Mouse (Mus musculus) intestine, embryonic 15.5 days (tissue): ENCODE results near the gene Tfpi. TPM values are rescaled to one million over a fixed set of nuclear protein-coding genes. Genes with fewer than 3 reads are reported as not detected.
A peak's percentile ranks its signal among the peaks of the same experiment; 100 is the strongest.

Source experiments
- ATAC-seq: fragments of 200-750 bp; cut with Nextera tagmentation; 2 replicates; pipeline ENCODE4 v1.8.0; 2017; ENCODE audit warnings: moderate TSS enrichment, moderate library complexity
- H3K27ac ChIP-seq: fragments of 300-500 bp; sonication (generic); 2 replicates; pipeline ENCODE4 v1.5.1; 2015; ENCODE audit warnings: mild to moderate bottlenecking, inconsistent platforms
- H3K27me3 ChIP-seq: fragments of 300-500 bp; sonication (generic); replicated peaks from 2 replicates; pipeline ENCODE4 v1.6.1; 2015; ENCODE audit warnings: inconsistent platforms
- H3K36me3 ChIP-seq: fragments of 300-500 bp; sonication (generic); 2 replicates; pipeline ENCODE4 v1.6.1; 2015; ENCODE audit warnings: inconsistent platforms
- H3K4me1 ChIP-seq: fragments of 300-500 bp; sonication (generic); replicated peaks from 2 replicates; pipeline ENCODE4 v1.6.1; 2015; ENCODE audit warnings: inconsistent platforms
- H3K4me2 ChIP-seq: fragments of 300-500 bp; sonication (generic); replicated peaks from 2 replicates; pipeline ENCODE4 v1.6.1; 2015; ENCODE audit warnings: mild to moderate bottlenecking, inconsistent platforms
- H3K4me3 ChIP-seq: fragments of 300-500 bp; sonication (generic); replicated peaks from 2 replicates; pipeline ENCODE4 v1.5.1; 2015; ENCODE audit warnings: inconsistent platforms
- H3K9ac ChIP-seq: fragments of 300-500 bp; sonication (generic); 2 replicates; pipeline ENCODE4 v1.6.1; 2015; ENCODE audit warnings: inconsistent platforms
- H3K9me3 ChIP-seq: fragments of 300-500 bp; sonication (generic); 2 replicates; pipeline ENCODE4 v1.6.1; 2016; ENCODE audit warnings: inconsistent platforms
- whole genome bisulfite sequencing: fragments of 180-500 bp; shearing (Covaris S2); methylation state at CpG from one replicate; pipeline ENCODE4 v1.1.7; 2015; 5-methylcytosine and 5-hydroxymethylcytosine counted together
- polyA plus RNA-seq: library from polyadenylated mRNA; unstranded; fragments of >200 nt; fragmentation: Nextera tagmentation; extraction: Ambion mirVana; gene quantifications from 2 replicates; pipeline ENCODE4 v1.2.1, GENCODE M21; 2015

Tfpi gene
- polyA plus RNA-seq, 1 experiment from 2014 or later, result 46.9 TPM

DNA sequence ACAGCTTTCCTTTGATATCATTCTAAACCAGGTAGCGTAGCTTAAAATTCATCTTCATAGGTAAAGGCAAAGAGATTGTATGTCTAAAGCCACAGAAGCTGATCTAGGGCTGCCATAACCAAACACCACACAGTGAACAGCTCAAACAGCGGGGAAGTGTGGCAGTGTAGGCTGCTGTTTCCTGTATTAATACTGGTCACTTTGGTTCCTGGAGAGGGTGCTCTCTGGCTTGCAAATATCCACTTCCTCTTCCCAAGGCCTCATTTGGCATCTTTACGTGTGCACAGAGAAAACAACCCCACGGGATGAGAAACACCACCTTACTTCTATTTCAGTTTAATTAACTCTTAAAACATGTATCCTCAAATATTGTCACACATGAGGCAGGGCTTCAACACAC is 9.2 kb downstream of the Tfpi start:
- H3K4me1 ChIP-seq, result no peaks in the 10 kb centered on the region
- ATAC-seq, result no peak
- no peaks in the 10 kb centered on the region for H3K36me3 ChIP-seq
- H3K9ac ChIP-seq, result no peak overlapping the region
- no peaks in the 10 kb centered on the region for H3K9me3 ChIP-seq
- no peaks in the 10 kb centered on the region for H3K27me3 ChIP-seq
- no peak overlapping the region for H3K27ac ChIP-seq
- no peak overlapping the region for H3K4me3 ChIP-seq
- 78% methylated on average over 4 of the region's 4 CpGs for WGBS
- H3K4me2 ChIP-seq, result no peak overlapping the region

DNA sequence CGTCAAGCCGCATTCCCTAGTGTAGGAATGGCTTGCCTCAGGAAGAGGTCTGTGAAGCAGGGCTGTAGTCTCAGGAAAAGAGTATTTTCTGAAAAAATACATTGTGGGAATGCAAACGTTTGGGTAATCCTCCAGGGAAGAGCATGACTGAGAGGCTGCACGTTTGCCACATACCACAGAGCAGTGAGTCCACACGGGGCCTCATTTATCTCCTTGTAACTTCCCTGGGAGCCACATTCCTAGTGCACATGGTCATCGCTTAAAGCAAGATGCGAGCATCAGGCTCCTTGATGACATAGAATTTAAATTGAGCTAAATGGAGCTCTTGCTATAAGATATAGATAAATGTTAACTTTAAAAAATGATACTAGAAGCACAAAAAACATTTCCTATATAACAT is 11.6 kb downstream of the Tfpi start:
- H3K9me3 ChIP-seq, result no peaks in the 10 kb centered on the region
- H3K9ac ChIP-seq, result no peak overlapping the region
- no peak overlapping the region for H3K27ac ChIP-seq
- peak; percentile 28; the same call in 1 of the 2 replicates for ATAC-seq
- WGBS, result 24% methylated on average over 7 of the region's 7 CpGs
- H3K4me1 ChIP-seq, result no peaks in the 10 kb centered on the region
- H3K4me3 ChIP-seq, result no peak overlapping the region
- H3K27me3 ChIP-seq, result no peaks in the 10 kb centered on the region
- no peak overlapping the region for H3K4me2 ChIP-seq
- H3K36me3 ChIP-seq, result no peaks in the 10 kb centered on the region

- Histone ChIP-seq H3K4me2 (no peak overlapping the region), H3K9ac (no peak overlapping the region), H3K4me1 (no peaks in the 10 kb centered on the region), H3K4me3 (no peak overlapping the region), H3K27ac (no peak overlapping the region), H3K27me3 (no peaks in the 10 kb centered on the region), H3K36me3 (no peaks in the 10 kb centered on the region), H3K9me3 (no peaks in the 10 kb centered on the region)
- WGBS, result 76% methylated on average over 3 of the region's 3 CpGs
- no peak for ATAC-seq
Measured at GRCm38 (mm10) chr2:84462411-84462810, 14.2 kb downstream of the Tfpi start.

GRCm38 (mm10) chr2:84459651-84460177 is 16.9 kb downstream of the Tfpi start:
- no peak for ATAC-seq
- 62% methylated on average over 11 of the region's 11 CpGs for WGBS
- H3K36me3 ChIP-seq, result no peaks in the 10 kb centered on the region
- H3K27me3 ChIP-seq, result no peaks in the 10 kb centered on the region
- H3K27ac ChIP-seq, result no peak overlapping the region
- no peaks in the 10 kb centered on the region for H3K9me3 ChIP-seq
- no peak overlapping the region for H3K4me3 ChIP-seq
- no peak overlapping the region for H3K4me2 ChIP-seq
- no peak overlapping the region for H3K9ac ChIP-seq
- H3K4me1 ChIP-seq, result no peaks in the 10 kb centered on the region

- WGBS, result 64% methylated on average over 6 of the region's 6 CpGs
- Histone ChIP-seq H3K27ac (no peak overlapping the region), H3K36me3 (no peaks in the 10 kb centered on the region), H3K27me3 (no peaks in the 10 kb centered on the region), H3K4me2 (no peak overlapping the region), H3K4me3 (no peak overlapping the region), H3K9me3 (no peaks in the 10 kb centered on the region), H3K4me1 (no peaks in the 10 kb centered on the region), H3K9ac (no peak overlapping the region)
- ATAC-seq, result no peak
Measured at GRCm38 (mm10) chr2:84457221-84457620, 19.4 kb downstream of the Tfpi start.

DNA sequence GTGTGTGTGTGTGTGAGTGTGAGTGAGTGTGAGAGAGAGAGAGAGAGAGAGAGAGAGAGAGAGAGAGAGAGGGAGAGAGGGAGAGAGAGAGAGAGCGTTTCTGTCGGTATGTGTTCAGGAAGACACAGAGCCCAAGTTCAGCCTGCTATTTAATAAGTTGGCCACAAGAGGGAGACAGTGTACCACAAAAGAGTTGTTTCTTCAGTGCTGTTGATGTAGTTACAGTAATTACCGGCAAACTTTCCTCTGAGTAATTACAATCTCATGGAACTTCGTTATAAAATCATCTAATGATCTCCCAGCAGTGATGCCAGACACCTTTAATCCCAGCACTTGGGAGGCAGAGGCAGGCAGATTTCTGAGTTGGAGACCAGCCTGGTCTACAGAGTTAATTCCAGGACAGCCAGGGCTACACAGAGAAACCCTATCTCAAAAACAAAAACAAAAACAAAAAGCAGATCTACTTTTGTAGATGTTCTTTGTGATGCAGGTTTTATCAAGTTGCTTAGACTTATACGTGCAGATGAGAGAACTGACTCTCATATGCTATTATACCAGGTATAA is 21.3 kb downstream of the Tfpi start:
- Histone ChIP-seq H3K9ac (no peak overlapping the region), H3K27ac (no peak overlapping the region), H3K9me3 (no peaks in the 10 kb centered on the region), H3K27me3 (no peaks in the 10 kb centered on the region), H3K4me2 (no peak overlapping the region), H3K4me3 (no peak overlapping the region), H3K4me1 (no peaks in the 10 kb centered on the region), H3K36me3 (no peaks in the 10 kb centered on the region)
- ATAC-seq, result peak; percentile 83
- WGBS, result 6% methylated on average over 5 of the region's 5 CpGs

GRCm38 (mm10) chr2:84454551-84455235 is 21.9 kb downstream of the Tfpi start:
- Histone ChIP-seq H3K9me3 (no peaks in the 10 kb centered on the region), H3K27ac (no peak overlapping the region), H3K4me3 (no peak overlapping the region), H3K4me1 (no peaks in the 10 kb centered on the region), H3K27me3 (no peaks in the 10 kb centered on the region), H3K9ac (no peak overlapping the region), H3K36me3 (no peaks in the 10 kb centered on the region), H3K4me2 (no peak overlapping the region)
- ATAC-seq, result peak; percentile 54; the same call in 1 of the 2 replicates
- WGBS, result 62% methylated on average over 10 of the region's 10 CpGs

DNA sequence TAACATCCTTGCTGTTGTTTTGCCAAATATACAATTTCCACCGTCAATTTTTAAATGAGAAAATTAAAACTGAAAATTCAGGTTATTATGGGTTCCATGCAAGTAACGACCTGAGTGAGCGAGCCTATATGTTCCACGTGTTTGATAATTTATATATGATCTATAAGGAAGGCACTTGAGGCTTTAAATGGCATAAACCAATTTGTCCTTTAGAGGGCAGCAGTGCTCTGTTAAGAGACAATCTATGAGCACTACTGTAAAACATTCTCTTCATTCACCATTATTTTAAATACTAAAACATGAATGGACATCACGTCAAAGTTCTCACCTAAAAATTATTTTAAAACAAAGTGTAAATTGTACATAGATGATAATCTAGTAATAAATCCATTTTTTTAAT is 22.5 kb downstream of the Tfpi start:
- H3K27me3 ChIP-seq, result no peaks in the 10 kb centered on the region
- ATAC-seq, result 0 out of 2 replicates have a peak, but pooled peaks have one; percentile 41
- no peak overlapping the region for H3K4me3 ChIP-seq
- no peaks in the 10 kb centered on the region for H3K36me3 ChIP-seq
- 15% methylated on average over 5 of the region's 5 CpGs for WGBS
- H3K9ac ChIP-seq, result no peak overlapping the region
- no peak overlapping the region for H3K4me2 ChIP-seq
- H3K4me1 ChIP-seq, result no peaks in the 10 kb centered on the region
- H3K9me3 ChIP-seq, result no peaks in the 10 kb centered on the region
- H3K27ac ChIP-seq, result no peak overlapping the region

DNA sequence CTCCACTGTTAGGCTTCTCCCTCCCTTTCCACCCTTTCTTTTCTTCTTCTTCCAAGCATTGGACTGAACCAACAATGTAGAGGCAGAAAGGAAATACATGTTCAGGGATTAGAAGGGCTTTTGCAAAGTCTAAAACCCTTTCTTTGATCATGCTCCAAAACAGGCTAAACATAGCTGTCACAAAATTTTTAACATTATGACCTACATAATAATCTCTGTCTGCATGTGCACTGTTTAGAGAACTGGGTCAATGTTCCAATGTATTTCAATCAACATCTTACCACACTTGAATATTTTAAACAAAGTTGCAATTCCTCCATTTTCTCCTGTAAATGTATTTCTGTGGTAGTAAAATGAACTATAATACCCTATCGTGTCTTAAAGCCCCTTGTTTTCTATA is 31.1 kb downstream of the Tfpi start:
- Histone ChIP-seq H3K9ac (no peak overlapping the region), H3K9me3 (no peaks in the 10 kb centered on the region), H3K4me2 (no peak overlapping the region), H3K27me3 (no peaks in the 10 kb centered on the region), H3K27ac (no peak overlapping the region), H3K4me1 (no peaks in the 10 kb centered on the region), H3K36me3 (no peaks in the 10 kb centered on the region), H3K4me3 (no peak overlapping the region)
- 89% methylated on average over 1 of the region's 1 CpGs for WGBS
- ATAC-seq, result no peak

DNA sequence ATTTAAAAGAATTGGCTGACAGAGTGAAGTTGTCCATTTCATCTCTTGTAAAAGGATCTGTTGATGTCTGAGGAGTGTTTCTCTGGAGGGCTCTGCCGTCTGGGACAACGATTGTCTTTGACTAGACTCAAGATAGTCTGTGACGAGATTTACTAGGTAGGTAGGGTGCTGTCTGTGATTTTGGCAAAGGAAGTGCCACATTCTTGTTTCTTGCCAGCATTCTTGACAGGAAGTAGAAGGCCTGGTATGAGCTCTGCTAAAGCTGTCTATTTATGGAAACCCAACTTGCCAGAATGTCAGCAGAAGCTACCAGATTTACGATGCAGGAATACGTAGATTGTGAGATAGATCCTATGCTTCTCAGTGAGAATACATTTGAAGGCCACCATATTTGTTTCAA is 34.6 kb downstream of the Tfpi start:
- 75% methylated on average over 5 of the region's 5 CpGs for WGBS
- no peak overlapping the region for H3K4me2 ChIP-seq
- H3K27me3 ChIP-seq, result no peaks in the 10 kb centered on the region
- no peak overlapping the region for H3K4me3 ChIP-seq
- H3K4me1 ChIP-seq, result no peaks in the 10 kb centered on the region
- H3K9ac ChIP-seq, result no peak overlapping the region
- H3K36me3 ChIP-seq, result no peaks in the 10 kb centered on the region
- H3K9me3 ChIP-seq, result no peaks in the 10 kb centered on the region
- no peak for ATAC-seq
- no peak overlapping the region for H3K27ac ChIP-seq

- H3K4me3 ChIP-seq, result no peak overlapping the region
- H3K27me3 ChIP-seq, result no peaks in the 10 kb centered on the region
- 42% methylated on average over 11 of the region's 11 CpGs for WGBS
- H3K9ac ChIP-seq, result no peak overlapping the region
- H3K4me1 ChIP-seq, result no peaks in the 10 kb centered on the region
- H3K27ac ChIP-seq, result no peak overlapping the region
- ATAC-seq, result peak; percentile 50
- H3K36me3 ChIP-seq, result no peaks in the 10 kb centered on the region
- no peak overlapping the region for H3K4me2 ChIP-seq
- no peaks in the 10 kb centered on the region for H3K9me3 ChIP-seq
Measured at GRCm38 (mm10) chr2:84429724-84430123, 46.9 kb downstream of the Tfpi start.

DNA sequence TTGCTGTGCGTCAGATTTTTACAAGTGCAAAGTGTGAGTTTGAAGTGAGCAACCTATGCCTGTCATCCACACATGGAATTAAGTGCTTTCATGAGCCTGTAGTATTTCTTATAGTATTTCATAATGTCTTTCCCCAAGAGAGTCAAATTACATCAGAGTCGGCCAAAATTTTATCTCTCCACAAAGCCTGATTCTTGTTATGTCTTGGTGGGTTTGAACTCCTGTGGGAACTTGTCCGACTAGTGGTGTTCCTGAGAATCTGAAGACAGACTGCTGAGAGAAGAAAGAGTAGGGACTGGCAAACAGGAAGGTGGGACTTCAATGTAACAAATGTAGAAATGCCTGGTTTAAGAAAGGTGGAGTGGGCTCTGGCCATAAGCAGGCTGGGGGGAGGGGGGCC is 47.7 kb downstream of the Tfpi start:
- Histone ChIP-seq H3K36me3 (no peaks in the 10 kb centered on the region), H3K27ac (no peak overlapping the region), H3K9ac (no peak overlapping the region), H3K4me2 (no peak overlapping the region), H3K9me3 (no peaks in the 10 kb centered on the region), H3K4me3 (no peak overlapping the region), H3K4me1 (no peaks in the 10 kb centered on the region), H3K27me3 (no peaks in the 10 kb centered on the region)
- ATAC-seq, result no peak
- 44% methylated on average over 3 of the region's 3 CpGs for WGBS

DNA sequence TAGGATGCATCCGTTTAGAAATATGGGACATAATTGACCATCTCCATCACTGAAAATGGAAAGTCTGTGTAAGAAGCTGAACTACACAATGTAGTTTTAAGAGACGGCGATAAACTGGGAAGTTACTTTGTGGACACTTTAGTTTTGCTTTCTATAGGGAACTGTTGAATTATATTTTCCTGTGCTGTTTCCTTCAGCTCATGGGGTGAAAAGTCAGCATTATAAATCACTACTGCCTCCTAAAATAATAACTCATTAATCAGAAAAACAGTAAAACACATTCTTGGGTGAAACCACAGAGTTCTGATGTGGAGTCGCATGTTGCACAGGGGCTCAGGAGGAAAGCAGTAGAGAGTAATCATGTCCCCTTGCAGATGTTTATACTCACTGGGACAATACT is 50.0 kb downstream of the Tfpi start:
- whole genome bisulfite sequencing, result 59% methylated on average over 4 of the region's 4 CpGs
- no peak for ATAC-seq
- H3K27ac ChIP-seq, result 0 out of 2 replicates have a peak overlapping the region, but pooled peaks have one; percentile 36
- H3K4me2 ChIP-seq, result no peak overlapping the region
- H3K4me1 ChIP-seq, result no peaks in the 10 kb centered on the region
- no peak overlapping the region for H3K9ac ChIP-seq
- no peaks in the 10 kb centered on the region for H3K9me3 ChIP-seq
- no peaks in the 10 kb centered on the region for H3K36me3 ChIP-seq
- H3K4me3 ChIP-seq, result no peak overlapping the region
- no peaks in the 10 kb centered on the region for H3K27me3 ChIP-seq
